Mouse (Mus musculus) midbrain, embryonic 12.5 days (tissue): ENCODE measurements around the gene Rtn4rl2. TPM values are rescaled to one million over a fixed set of nuclear protein-coding genes. Genes with fewer than 3 reads are reported as not detected.
"Not testable (repeated sequence)": the region's sequence is repeated elsewhere in the genome, so short reads cannot be mapped to it uniquely, and the experiment has no call there.

Experiments used
- ATAC-seq: fragments of 200-750 bp; cut with Nextera tagmentation; 2 replicates; pipeline ENCODE4 v1.8.0; 2017; ENCODE audit warnings: low read depth, moderate TSS enrichment, moderate library complexity; ENCODE audit not compliant: low FRiP score
- H3K27ac ChIP-seq: fragments of 300-500 bp; sonication (generic); replicated peaks from 2 replicates; pipeline ENCODE4 v1.5.1; 2016; ENCODE audit warnings: mild to moderate bottlenecking
- H3K27me3 ChIP-seq: fragments of 300-500 bp; sonication (generic); 2 replicates; pipeline ENCODE4 v1.6.1; 2016; ENCODE audit warnings: mild to moderate bottlenecking
- H3K36me3 ChIP-seq: fragments of 300-500 bp; sonication (generic); 2 replicates; pipeline ENCODE4 v1.6.1; 2016
- H3K4me1 ChIP-seq: fragments of 300-500 bp; sonication (generic); 2 replicates; pipeline ENCODE4 v1.6.1; 2016
- H3K4me2 ChIP-seq: fragments of 300-500 bp; sonication (generic); replicated peaks from 2 replicates; pipeline ENCODE4 v1.6.1; 2016; ENCODE audit warnings: mild to moderate bottlenecking, moderate library complexity
- H3K4me3 ChIP-seq: fragments of 300-500 bp; sonication (generic); 2 replicates; pipeline ENCODE4 v1.5.1; 2016; ENCODE audit warnings: mild to moderate bottlenecking
- H3K9ac ChIP-seq: fragments of 300-500 bp; sonication (generic); replicated peaks from 2 replicates; pipeline ENCODE4 v1.6.1; 2016; ENCODE audit warnings: mild to moderate bottlenecking, moderate library complexity
- H3K9me3 ChIP-seq: fragments of 300-500 bp; sonication (generic); 2 replicates; pipeline ENCODE4 v1.6.1; 2016; ENCODE audit warnings: mild to moderate bottlenecking
- WGBS: fragments of 180-500 bp; shearing (Covaris S2); methylation state at CpG from one replicate; pipeline ENCODE4 v1.1.7; 2016; 5-methylcytosine and 5-hydroxymethylcytosine counted together
- polyA plus RNA-seq: library from polyadenylated mRNA; unstranded; fragments of >200 nt; fragmentation: Nextera tagmentation; extraction: Ambion mirVana; gene quantifications from 2 replicates; pipeline ENCODE4 v1.2.1, GENCODE M21; 2016

Gene Rtn4rl2
- 4.1 and 5.4 TPM in 2 replicates for polyA plus RNA-seq

DNA sequence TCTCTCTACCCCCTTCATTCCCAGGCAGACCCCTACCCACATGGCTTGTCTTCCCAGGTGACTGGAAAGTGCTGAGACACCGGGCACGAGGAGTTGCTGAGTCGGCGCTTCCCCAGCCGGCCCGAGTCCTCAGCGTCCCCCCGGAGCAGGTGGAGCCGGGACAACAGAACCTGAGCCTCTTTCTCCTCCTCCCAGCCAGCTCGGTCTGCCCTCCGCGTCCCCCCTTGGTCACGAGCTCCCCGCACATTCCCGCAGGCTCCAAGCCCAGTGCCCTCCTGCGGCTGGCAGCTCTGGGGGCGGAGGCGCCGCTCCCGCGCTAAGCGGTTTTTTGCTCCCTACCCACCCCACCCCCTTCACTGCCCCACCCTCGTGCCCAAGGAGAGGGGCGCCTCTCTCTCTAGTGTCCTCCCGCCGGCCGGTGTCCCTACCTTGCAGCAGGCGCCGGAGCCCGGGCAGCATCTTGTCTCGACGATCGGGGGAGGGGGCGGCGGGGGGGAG is at the start of gene Rtn4rl2:
Rtn4rl2 (minus strand) TSS at position 477 of the 498 bp plus-strand sequence.
- no peak within 1 kb of the TSS; the same call in 1 of the 2 replicates for H3K27ac ChIP-seq
- 2% methylated on average over 31 of the region's 35 CpGs for WGBS
- peak; percentile 16 for ATAC-seq
- peak within 1 kb of the TSS; percentile 94 for H3K4me2 ChIP-seq
- H3K9me3 ChIP-seq, result no peaks in the 10 kb centered on the region
- H3K4me3 ChIP-seq, result peak within 1 kb of the TSS; percentile 62
- peak within 1 kb of the TSS; percentile 58 for H3K9ac ChIP-seq
- H3K4me1 ChIP-seq, result peaks cover 48% of the 10 kb centered on the region
- H3K27me3 ChIP-seq, result peaks cover 93% of the 10 kb centered on the region
- H3K36me3 ChIP-seq, result no peaks in the 10 kb centered on the region

DNA sequence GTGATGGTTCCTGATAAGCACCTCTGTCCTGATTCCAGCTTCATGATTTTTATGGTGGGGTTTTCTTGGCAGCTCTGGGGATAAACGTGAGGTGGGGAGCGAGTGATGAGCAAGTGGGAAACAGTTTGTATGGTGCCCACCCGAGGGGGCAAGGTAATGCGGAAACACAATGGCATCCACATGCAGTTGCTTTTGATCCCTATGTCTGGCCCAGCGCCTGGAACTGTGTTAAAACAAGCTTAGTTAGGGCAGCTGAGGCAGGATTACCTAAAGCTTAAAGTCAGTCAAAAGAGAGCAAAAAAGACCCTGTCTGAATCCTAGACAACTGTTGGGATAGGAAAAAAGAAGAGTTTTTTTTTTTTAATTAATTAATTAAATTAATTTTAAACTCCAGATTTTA is 48.6 kb upstream of the Rtn4rl2 start:
- WGBS, result 42% methylated on average over 5 of the region's 5 CpGs
- ATAC-seq, result no peak
- Histone ChIP-seq H3K27ac (no peak overlapping the region), H3K9me3 (no peaks in the 10 kb centered on the region), H3K9ac (no peak overlapping the region), H3K4me1 (0 out of 2 replicates have a peak, but pooled peaks cover 7% of the 10 kb centered on the region), H3K27me3 (peaks cover 6% of the 10 kb centered on the region), H3K4me2 (no peak overlapping the region), H3K4me3 (no peak overlapping the region), H3K36me3 (no peaks in the 10 kb centered on the region)

DNA sequence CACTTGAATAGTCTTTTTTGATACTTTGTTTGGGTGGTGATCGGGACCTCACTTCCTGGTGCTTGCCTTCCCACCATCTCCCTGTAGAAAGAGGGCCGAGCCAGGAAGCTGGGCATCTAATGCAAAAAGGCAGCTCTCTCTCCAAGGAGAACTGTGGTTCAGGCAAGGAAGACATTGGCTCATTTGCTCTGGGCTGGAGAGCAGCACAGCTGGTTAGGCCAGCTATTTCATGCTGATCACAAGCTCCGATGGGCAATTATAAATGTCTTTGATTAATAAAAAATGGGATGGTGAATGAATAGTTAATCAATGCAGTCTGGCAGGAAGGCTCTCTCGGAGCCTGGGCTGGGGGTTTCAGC is 48.1 kb upstream of the Rtn4rl2 start:
- no peak overlapping the region for H3K4me3 ChIP-seq
- H3K9me3 ChIP-seq, result no peaks in the 10 kb centered on the region
- no peak overlapping the region for H3K4me2 ChIP-seq
- no peak for ATAC-seq
- no peak overlapping the region for H3K9ac ChIP-seq
- WGBS, result 63% methylated on average over 4 of the region's 4 CpGs
- no peak overlapping the region for H3K27ac ChIP-seq
- H3K36me3 ChIP-seq, result no peaks in the 10 kb centered on the region
- peaks cover 6% of the 10 kb centered on the region for H3K27me3 ChIP-seq
- 0 out of 2 replicates have a peak, but pooled peaks cover 7% of the 10 kb centered on the region for H3K4me1 ChIP-seq

DNA sequence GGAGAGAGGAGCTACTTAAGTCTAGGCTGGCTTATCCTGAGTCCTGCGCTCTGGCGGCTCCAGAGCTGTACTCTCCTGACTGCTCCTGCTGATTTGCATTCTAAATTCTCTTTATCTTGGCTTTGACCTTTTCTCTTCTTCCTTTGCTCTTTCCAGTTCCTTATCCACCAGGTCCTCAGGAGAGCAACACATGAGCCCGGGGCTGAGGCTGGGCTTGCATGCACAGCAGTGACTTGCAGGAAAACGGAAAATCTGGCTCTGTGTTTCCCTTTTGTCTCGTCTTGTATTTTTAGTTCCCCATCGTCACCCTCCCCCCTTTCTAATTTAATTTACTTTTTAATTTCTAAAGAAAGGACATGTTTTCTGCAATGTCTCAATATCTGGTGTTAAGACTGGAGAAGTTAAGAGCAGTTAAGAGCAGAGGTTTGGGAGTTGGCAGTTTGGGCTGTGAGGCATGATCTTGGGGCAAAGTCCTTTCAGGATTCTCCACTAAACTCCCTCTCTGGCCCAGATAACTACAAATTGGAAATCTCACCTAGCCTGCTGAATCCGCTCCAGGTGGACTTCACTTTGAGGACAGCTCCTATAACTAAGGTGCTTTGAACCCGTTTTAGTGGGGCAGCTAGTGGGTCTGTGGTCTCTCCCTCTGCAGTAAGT is 47.6 kb upstream of the Rtn4rl2 start:
- Histone ChIP-seq H3K9me3 (no peaks in the 10 kb centered on the region), H3K9ac (no peak overlapping the region)
- WGBS, result 78% methylated on average over 8 of the region's 8 CpGs

DNA sequence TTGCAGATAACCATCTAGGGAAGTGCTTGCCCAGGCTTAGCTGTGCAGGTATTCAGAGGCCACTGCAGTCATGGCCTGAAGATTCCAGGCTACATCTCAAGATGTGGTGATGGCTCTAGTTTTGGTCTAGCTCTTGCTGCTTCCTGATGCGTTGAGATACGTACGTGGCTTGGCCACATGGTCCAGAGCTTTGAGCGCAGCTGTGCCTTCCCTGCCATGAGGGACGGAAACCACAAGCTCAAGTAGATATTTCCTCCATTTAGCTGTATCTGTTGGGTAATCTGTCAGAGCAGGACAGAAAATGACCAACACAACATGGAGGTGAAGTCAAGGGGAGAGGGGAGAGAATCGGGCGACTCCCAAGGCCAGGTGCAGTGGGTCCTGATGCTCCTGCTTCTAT is 43.7 kb upstream of the Rtn4rl2 start:
- Histone ChIP-seq H3K9ac (no peak overlapping the region), H3K9me3 (no peaks in the 10 kb centered on the region), H3K4me1 (no peaks in the 10 kb centered on the region), H3K27ac (no peak overlapping the region), H3K27me3 (no peaks in the 10 kb centered on the region), H3K4me2 (no peak overlapping the region), H3K4me3 (no peak overlapping the region), H3K36me3 (no peaks in the 10 kb centered on the region)
- 93% methylated on average over 7 of the region's 7 CpGs for WGBS
- no peak for ATAC-seq

More for the DNA sequence above, 47.6 kb upstream of the Rtn4rl2 start:
- Histone ChIP-seq H3K36me3 (no peaks in the 10 kb centered on the region), H3K27ac (no peak overlapping the region), H3K4me3 (no peak overlapping the region), H3K27me3 (peaks cover 6% of the 10 kb centered on the region), H3K4me1 (0 out of 2 replicates have a peak, but pooled peaks cover 7% of the 10 kb centered on the region), H3K4me2 (no peak overlapping the region)
- no peak for ATAC-seq

DNA sequence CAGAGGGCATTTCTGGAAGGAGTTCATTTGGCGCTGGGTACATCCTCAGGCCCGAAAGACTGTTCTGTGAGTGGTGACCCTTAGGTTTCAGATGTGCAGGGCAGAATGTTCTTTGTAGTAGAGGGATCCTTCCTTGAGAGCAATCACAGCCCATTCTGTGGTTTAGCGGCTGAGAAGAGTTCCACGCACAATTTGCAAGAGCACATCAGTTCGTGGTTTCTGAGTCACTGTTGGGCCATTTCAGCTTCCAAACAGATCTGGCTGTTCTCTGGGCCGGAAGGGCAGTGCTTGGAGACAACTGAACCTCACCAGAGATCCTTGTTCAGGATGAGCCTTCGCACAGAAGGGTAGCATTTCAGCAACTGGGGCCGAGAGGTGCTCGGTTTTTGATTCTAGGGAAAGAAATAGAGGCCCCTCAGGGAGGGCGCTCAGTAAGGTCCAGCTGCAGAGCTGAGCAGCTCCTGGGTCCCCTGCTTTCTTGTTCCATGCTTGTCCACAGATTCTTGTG is 33.1 kb upstream of the Rtn4rl2 start:
- Histone ChIP-seq H3K4me2 (no peak overlapping the region), H3K4me3 (no peak overlapping the region), H3K4me1 (no peaks in the 10 kb centered on the region), H3K27me3 (no peaks in the 10 kb centered on the region), H3K27ac (no peak overlapping the region), H3K36me3 (no peaks in the 10 kb centered on the region), H3K9ac (no peak overlapping the region), H3K9me3 (peaks cover 4% of the 10 kb centered on the region; the same call in 1 of the 2 replicates)
- ATAC-seq, result no peak
- 84% methylated on average over 10 of the region's 10 CpGs for WGBS

DNA sequence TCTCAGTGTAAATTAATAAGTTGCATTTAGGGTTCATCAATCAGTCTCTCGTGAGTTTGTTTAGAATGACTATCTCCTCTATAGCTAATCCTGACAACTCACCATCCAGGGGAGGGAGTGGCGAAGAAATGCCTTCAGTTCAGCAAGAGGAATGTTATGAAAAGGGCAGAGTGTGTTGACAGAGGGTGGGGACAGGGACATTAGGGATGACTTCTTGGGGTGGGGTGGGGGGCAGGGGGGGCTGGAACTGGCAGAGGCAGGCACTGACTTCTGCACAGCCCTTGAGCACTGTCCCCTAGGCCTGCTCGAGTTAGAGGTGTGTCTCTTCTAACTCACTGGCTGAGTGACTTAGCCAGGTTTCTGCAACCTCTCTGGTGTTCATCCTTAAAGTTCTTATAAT is 31.7 kb upstream of the Rtn4rl2 start:
- H3K4me1 ChIP-seq, result no peaks in the 10 kb centered on the region
- H3K27me3 ChIP-seq, result no peaks in the 10 kb centered on the region
- H3K27ac ChIP-seq, result no peak overlapping the region
- H3K4me3 ChIP-seq, result no peak overlapping the region
- H3K9ac ChIP-seq, result no peak overlapping the region
- ATAC-seq, result no peak
- no peaks in the 10 kb centered on the region for H3K36me3 ChIP-seq
- peaks cover 4% of the 10 kb centered on the region; the same call in 1 of the 2 replicates for H3K9me3 ChIP-seq
- 73% methylated on average over 3 of the region's 3 CpGs for WGBS
- no peak overlapping the region for H3K4me2 ChIP-seq

DNA sequence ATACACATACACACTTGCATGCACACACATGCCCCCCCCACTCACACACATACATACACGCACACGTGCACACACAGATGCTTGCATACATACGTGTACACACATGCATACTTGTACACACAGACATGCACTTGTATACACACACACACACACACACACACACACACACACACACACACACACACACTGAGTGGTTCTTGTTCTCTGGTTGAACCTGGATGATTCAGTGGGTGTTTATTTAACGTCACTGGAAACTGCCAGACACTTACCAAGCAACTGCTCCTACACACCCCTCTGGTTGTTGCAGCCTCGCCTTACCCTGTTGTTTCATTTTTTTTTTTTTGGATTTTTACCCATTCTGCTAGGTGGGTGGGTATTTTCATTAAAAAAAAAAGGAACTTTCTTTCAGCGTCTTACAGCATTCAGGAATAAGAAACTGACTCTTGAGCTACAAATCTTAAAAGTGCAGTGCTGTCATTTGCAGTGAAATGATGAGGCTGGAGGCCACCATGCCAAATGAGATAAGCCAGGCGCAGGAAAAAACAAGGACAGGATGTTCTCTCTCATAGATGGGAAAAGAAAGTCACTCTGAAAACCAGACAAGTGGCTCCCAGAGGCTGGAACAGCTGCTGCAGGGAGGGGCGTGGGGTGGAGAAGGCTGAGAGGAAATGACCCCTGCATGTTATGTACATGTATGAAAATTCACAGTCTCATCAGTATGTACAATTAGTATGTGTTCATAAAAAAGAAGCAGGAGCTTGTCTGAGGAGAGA is 30.2 kb upstream of the Rtn4rl2 start:
- Histone ChIP-seq H3K4me1 (no peaks in the 10 kb centered on the region), H3K27me3 (no peaks in the 10 kb centered on the region), H3K36me3 (no peaks in the 10 kb centered on the region), H3K27ac (no peak overlapping the region; the same call in 1 of the 2 replicates), H3K9me3 (no peaks in the 10 kb centered on the region), H3K9ac (no peak overlapping the region), H3K4me2 (no peak overlapping the region), H3K4me3 (no peak overlapping the region)
- ATAC-seq, result no peak
- WGBS, result 86% methylated on average over 8 of the region's 8 CpGs

DNA sequence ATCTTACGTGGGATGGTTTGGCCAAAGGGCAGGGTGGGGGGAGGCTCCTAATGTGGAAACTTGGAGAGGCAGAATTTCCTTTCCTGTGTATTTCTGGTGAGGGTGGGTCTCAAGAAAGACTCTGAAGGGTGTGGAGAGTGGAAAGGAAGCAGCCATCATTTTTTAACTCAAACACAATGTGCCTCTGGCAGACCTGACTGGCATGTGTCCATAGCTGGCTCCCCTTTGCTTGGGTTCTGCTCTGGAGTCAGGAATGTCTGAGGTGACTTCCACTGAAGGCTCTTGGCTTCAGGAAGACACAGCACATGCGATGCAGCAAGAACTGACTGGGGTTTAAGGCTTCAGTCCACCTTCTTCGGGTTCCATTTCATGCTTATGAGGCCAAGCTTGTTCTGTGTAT is 28.8 kb upstream of the Rtn4rl2 start:
- no peak overlapping the region for H3K27ac ChIP-seq
- H3K4me1 ChIP-seq, result no peaks in the 10 kb centered on the region
- ATAC-seq, result no peak
- H3K9me3 ChIP-seq, result no peaks in the 10 kb centered on the region
- H3K4me2 ChIP-seq, result no peak overlapping the region
- H3K27me3 ChIP-seq, result no peaks in the 10 kb centered on the region
- H3K9ac ChIP-seq, result no peak overlapping the region
- WGBS, result 77% methylated on average over 3 of the region's 3 CpGs
- H3K4me3 ChIP-seq, result no peak overlapping the region
- no peaks in the 10 kb centered on the region for H3K36me3 ChIP-seq

DNA sequence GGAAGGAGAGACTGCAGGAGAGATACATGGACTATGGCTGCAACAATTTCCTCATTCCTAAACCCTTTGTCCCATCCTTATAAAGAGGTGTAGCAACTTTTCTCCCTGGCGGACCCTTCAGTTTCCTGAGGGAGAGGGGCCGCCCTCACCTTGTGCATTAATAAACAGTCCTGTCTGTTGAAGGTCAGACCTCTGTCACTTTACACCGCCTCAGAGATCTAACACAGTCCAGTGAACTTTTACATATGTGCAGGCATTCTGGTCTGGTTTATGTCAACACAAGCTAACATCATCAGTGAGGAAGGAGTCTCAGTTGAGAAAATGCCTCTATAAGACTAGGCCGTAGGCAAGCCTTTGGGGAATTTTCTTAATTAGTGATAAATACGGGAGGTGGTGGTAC is 27.4 kb upstream of the Rtn4rl2 start:
- H3K4me1 ChIP-seq, result no peaks in the 10 kb centered on the region
- no peak overlapping the region for H3K27ac ChIP-seq
- H3K4me2 ChIP-seq, result no peak overlapping the region
- no peaks in the 10 kb centered on the region for H3K27me3 ChIP-seq
- H3K4me3 ChIP-seq, result no peak overlapping the region
- WGBS, result 90% methylated on average over 5 of the region's 5 CpGs
- H3K9ac ChIP-seq, result no peak overlapping the region
- no peaks in the 10 kb centered on the region for H3K9me3 ChIP-seq
- no peak for ATAC-seq
- no peaks in the 10 kb centered on the region for H3K36me3 ChIP-seq

DNA sequence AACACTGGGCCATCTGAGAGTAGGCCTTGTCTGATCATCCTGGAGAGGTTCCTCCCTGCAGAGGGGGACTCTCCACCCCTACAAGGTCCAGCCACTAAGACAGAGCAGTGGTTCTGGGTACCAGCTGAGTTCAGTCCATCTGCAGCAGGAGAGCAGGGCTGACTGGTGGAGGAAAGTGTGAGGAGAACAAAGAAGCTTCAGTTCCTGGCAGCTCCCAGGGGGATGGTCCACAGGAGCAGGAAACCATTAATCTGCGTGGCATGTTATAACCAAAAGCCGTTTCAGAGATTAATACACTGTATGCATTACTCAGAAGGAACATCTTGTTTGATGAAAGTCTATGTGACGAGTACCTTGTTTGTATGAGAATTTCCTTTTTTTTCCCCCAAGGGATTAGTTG is 26.2 kb upstream of the Rtn4rl2 start:
- no peak overlapping the region for H3K27ac ChIP-seq
- no peaks in the 10 kb centered on the region for H3K27me3 ChIP-seq
- H3K9ac ChIP-seq, result no peak overlapping the region
- no peak overlapping the region for H3K4me3 ChIP-seq
- no peaks in the 10 kb centered on the region for H3K9me3 ChIP-seq
- no peaks in the 10 kb centered on the region for H3K36me3 ChIP-seq
- no peak for ATAC-seq
- no peak overlapping the region for H3K4me2 ChIP-seq
- no peaks in the 10 kb centered on the region for H3K4me1 ChIP-seq
- WGBS, result 77% methylated on average over 3 of the region's 3 CpGs

DNA sequence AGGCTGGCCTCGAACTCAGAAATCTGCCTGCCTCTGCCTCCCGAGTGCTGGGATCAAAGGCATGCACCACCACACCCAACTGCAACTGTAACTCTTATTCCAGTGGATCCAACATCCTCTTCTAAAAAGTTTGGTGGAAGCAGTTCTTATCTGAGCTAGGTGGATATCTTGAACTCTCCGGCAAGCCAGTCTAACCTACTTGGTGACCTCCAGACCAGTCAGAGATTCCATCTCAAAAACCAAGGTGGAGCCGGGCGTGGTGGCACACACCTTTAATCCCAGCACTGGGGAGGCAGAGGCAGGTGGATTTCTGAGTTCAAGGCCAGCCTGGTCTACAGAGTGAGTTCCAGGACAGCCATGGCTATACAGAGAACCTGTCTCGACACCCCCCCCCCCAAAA is 10.2 kb upstream of the Rtn4rl2 start:
- 88% methylated on average over 6 of the region's 6 CpGs for WGBS
- H3K9ac ChIP-seq, H3K9me3 ChIP-seq, H3K27me3 ChIP-seq, H3K4me1 ChIP-seq, H3K27ac ChIP-seq, H3K36me3 ChIP-seq, H3K4me3 ChIP-seq, ATAC-seq, H3K4me2 ChIP-seq: not testable (repeated sequence)
